Mouse (Mus musculus): ENCODE measurements around the gene Raver1.

The Raver1 gene

GRCm38 (mm10) chr9:21043563-21043962 lies 48.2 kb downstream of the Raver1 start:
- CTCF ChIA-PET, result no interaction called here

GRCm38 (mm10) chr9:21041308-21041707 lies 50.5 kb downstream of the Raver1 start:
- CTCF ChIA-PET, result no interaction called here

- CTCF ChIA-PET, result no interaction called here
Observed at GRCm38 (mm10) chr9:21039779-21040178, 52.0 kb downstream of the Raver1 start.

GRCm38 (mm10) chr9:21037481-21037891 lies 54.3 kb downstream of the Raver1 start:
- CTCF ChIA-PET, result interaction anchor here (0.6 kb wide), 1 partner anchor 387 kb away, joined by 3 read pairs; the partner anchor contains the start of gene Dnm2

GRCm38 (mm10) chr9:21036666-21037065 lies 55.1 kb downstream of the Raver1 start:
- CTCF ChIA-PET, result no interaction called here

GRCm38 (mm10) chr9:21036161-21036560 lies 55.6 kb downstream of the Raver1 start:
- CTCF ChIA-PET, result no interaction called here

GRCm38 (mm10) chr9:21035586-21035985 lies 56.2 kb downstream of the Raver1 start:
- CTCF ChIA-PET, result interaction anchor here (0.5 kb wide), 1 partner anchor 66 kb away, joined by 3 read pairs; no protein-coding TSS in a partner anchor

- CTCF ChIA-PET, result no interaction called here
Observed at GRCm38 (mm10) chr9:21034481-21035085, 57.2 kb downstream of the Raver1 start.

GRCm38 (mm10) chr9:21033136-21033535 lies 58.7 kb downstream of the Raver1 start:
- CTCF ChIA-PET, result interaction anchor here (0.6 to 0.7 kb wide), 3 partner anchors 118 to 190 kb away, joined by 3 to 9 read pairs (median 6); no protein-coding TSS in a partner anchor

- CTCF ChIA-PET, result interaction anchor here (0.7 kb wide), 1 partner anchor 187 kb away, joined by 6 read pairs; no protein-coding TSS in a partner anchor
Observed at GRCm38 (mm10) chr9:21032491-21032890, 59.3 kb downstream of the Raver1 start.

- CTCF ChIA-PET, result interaction anchor here (0.5 kb wide), 1 partner anchor 103 kb away, joined by 3 read pairs; no protein-coding TSS in a partner anchor
Observed at GRCm38 (mm10) chr9:21031896-21032351, 59.9 kb downstream of the Raver1 start, which contains the start of gene Icam5. Icam5 (plus strand) TSS chr9:21032073.

- CTCF ChIA-PET, result interaction anchor here (0.5 kb wide), 2 partner anchors 103 to 104 kb away, joined by 3 read pairs; no protein-coding TSS in a partner anchor
Observed at GRCm38 (mm10) chr9:21031251-21031895, 60.4 kb downstream of the Raver1 start.

- CTCF ChIA-PET, result interaction anchor here (0.5 to 0.6 kb wide), 4 partner anchors 42 to 110 kb away, joined by 3 to 14 read pairs (median 6); no protein-coding TSS in a partner anchor
Observed at GRCm38 (mm10) chr9:21030781-21031250, 61.0 kb downstream of the Raver1 start.

GRCm38 (mm10) chr9:21030055-21030600 lies 61.7 kb downstream of the Raver1 start:
- CTCF ChIA-PET, result interaction anchor here (0.5 to 0.6 kb wide), 3 partner anchors 42 to 110 kb away, joined by 3 to 14 read pairs (median 8); no protein-coding TSS in a partner anchor

- CTCF ChIA-PET, result interaction anchor here (0.6 to 0.7 kb wide), 2 partner anchors 12 to 106 kb away, joined by 3 to 4 read pairs; no protein-coding TSS in a partner anchor
Observed at GRCm38 (mm10) chr9:21029291-21030054, 62.3 kb downstream of the Raver1 start, which contains the start of gene Icam4. Icam4 (plus strand) TSS chr9:21029373.

- CTCF ChIA-PET, result no interaction called here
Observed at GRCm38 (mm10) chr9:21028560-21029110, 63.2 kb downstream of the Raver1 start.

- CTCF ChIA-PET, result no interaction called here
Observed at GRCm38 (mm10) chr9:21027774-21028290, 64.0 kb downstream of the Raver1 start.

GRCm38 (mm10) chr9:21026849-21027248 lies 65.0 kb downstream of the Raver1 start:
- CTCF ChIA-PET, result interaction anchor here (0.6 kb wide), 1 partner anchor 47 kb away, joined by 3 read pairs; no protein-coding TSS in a partner anchor

GRCm38 (mm10) chr9:21025258-21025810 lies 66.5 kb downstream of the Raver1 start:
- CTCF ChIA-PET, result no interaction called here
